Mouse (Mus musculus) retina, postnatal 7 days (tissue): Measurements from ENCODE around the gene Gpsm3.
"Not testable (repeated sequence)": the region's sequence is repeated elsewhere in the genome, so short reads cannot be mapped to it uniquely, and the experiment has no call there.

Experiments
- DNase-seq: peaks from one replicate; pipeline ENCODE4 v3.0.0-alpha.2; 2012; ENCODE audit warnings: low read depth, low spot score

Gpsm3 gene

DNA sequence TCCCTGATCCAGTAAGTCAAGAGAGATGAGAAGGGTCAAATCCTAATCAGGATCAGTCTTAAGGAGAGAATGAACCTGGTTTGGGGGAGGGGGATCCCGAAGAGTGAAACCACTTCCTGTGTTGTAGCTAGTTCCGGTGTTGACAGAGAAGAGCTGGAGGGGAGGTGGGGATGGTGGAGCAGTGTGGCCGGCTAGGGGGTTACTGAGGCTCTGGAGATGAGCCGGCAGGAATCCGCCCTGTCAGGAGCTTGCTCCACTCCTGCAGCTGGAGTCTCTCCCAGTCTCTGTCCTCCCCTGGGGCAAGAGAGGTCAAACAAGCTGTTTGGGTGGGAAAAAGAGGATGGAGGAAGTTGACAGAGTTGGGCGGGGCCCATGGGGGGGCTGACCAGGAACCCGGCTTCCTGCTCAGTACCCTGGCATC, at the start of gene Gpsm3:
Gene Gpsm3 (plus strand): TSS at position 126 of the 421 bp plus-strand sequence.
- no peak for DNase-seq

DNA sequence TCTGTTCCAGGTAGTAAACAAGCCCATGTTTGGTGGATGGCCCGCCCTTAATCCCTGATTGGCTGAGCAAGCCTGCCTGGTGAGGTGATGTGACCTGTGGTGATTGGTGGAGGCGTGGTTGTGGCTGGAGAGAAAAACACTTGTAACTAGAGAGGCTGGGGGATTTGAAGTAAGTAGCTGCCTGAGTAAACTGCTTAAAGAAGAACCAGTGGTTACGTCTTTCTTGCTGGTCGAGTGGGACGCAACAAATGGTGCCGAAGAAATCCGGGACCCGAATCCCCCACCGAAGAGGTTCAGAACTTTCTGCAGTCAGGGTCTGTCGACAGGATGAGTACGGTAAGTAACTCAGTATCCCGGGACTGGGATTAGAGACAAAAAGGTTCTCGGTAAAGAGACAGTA, 46.0 kb upstream of the Gpsm3 start:
- DNase-seq, result not testable (repeated sequence)

DNA sequence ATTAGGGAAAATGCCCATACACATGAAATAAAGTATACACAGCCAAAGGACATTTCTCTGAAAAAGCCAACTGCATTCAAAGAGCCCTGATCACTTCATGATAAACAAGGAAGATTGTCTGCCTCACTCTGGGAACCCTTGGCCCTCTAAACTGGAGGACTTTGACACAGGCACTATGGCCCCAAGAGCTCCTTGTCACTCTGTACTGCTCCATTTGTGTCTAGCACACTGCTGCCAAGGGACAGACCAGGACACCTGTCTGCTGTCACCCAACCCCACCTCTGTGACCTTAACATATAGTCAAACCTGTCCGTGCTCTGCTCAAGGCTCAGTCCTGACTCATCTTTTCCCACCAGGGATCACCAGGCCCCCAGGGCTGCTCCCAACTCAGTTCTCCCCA, 42.8 kb upstream of the Gpsm3 start:
- DNase-seq, result no peak

DNA sequence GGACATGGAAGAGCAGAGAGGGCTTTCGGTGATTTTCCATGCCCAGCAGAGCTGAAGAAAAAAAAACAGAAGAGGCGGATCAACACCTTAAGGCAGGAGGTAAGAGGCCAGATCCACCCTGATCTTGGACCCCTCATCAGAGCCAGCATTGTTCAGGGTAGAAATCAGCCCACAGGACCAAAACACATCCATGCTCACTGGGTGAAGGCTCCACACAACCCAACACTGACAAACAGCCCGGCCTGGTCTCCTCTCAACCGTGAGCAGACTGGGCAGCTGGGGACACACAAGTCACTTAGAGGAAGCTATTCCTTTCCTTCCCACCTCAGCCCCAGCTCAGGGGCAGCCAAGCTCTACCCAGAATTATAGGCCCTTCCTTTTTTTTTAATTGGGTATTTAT, 42.0 kb upstream of the Gpsm3 start:
- no peak for DNase-seq

DNA sequence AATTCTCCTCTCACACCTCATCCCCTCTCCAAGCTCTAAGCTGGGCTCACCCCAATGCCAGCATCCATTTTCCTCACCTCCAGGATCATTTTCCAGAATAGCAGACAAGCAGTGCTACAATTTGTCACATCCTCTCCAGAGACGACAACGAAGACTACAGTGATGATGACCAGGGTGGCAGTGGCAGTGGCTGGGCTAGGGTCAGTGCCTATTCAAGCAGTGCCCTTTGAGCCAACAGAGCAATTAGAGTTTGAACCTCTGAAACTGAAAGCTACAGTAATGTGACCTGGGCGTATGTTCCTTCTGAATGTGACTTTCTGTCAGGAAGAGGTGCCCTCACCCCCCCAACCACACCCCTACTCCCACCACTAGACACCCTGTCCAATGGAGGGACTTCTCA, 40.5 kb upstream of the Gpsm3 start:
- DNase-seq, result no peak

DNA sequence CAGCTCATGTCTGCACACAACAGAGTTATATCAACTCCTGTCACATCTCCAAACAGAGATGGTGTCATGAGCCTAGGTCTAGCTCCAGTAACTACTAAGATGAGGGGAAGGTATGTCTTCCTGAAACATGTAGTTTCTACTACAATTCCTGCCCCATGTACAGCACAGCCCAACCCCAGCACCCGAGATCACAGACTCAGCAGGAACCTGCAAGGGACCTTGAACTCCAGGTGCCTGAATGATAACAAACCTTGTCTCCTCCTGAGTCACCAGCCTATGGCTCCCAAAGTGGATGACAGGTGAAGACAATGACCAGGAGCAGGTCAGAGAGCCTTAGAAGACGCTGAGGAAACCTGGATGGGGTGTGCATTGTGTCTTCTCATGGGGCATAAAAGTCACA, 39.8 kb upstream of the Gpsm3 start:
- DNase-seq, result no peak

DNA sequence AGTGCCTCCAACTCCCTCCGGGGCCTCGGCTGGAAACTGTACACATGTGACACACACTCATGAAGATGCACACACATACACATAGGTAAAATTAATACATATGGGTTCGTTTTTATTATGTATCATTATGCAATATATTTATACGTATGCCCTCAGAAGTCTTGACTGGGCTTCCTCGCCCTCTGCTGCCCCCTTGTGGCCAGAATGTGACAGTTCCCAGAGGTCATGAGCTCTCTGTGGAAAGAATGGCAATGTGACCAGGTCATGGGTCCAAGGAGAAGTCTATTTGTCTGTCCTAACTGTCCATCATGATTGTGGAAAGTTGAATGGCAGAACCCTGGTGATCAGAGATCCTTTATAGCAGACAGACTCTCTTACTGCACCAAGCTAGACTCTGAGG, 34.1 kb upstream of the Gpsm3 start:
- DNase-seq, result peak; percentile 65

DNA sequence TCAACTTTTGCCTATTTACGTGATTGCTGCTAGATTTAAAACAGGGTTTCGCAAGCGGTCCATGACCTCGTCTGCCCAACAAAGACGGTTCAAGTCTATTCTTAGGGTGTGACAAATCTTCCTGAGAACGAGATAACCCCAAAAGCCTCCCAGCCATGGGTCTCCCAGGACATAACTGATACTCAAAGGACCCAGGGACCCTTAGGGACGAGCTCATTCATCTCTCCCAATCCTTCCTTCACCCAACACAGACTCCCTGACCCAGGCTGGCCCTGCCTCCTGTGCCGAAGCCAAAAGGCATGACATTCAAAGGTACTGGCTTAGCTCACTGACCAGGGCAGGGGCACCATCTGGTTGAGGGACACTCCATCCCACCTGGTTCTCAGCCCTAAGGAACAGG, 33.2 kb upstream of the Gpsm3 start:
- no peak for DNase-seq

DNA sequence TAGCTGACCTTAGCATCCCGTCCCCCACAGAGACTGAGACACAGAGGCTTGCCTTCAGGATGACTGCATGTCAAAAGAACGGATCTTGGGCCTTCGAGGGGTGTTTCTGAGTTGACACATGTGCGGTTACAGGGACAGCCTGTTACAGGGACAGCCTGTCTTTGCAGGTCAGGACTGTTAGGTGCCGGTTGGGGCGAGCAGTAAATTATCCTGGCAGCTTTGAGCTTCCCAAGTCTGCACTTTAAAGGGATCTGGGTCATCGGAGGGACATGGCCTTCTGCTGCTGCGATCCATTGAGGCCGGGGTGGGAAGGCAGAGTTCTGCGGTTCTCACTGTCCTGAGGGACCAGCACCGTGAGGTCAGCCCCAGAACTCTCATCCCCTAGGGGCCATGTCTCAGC, 32.2 kb upstream of the Gpsm3 start:
- DNase-seq, result no peak

DNA sequence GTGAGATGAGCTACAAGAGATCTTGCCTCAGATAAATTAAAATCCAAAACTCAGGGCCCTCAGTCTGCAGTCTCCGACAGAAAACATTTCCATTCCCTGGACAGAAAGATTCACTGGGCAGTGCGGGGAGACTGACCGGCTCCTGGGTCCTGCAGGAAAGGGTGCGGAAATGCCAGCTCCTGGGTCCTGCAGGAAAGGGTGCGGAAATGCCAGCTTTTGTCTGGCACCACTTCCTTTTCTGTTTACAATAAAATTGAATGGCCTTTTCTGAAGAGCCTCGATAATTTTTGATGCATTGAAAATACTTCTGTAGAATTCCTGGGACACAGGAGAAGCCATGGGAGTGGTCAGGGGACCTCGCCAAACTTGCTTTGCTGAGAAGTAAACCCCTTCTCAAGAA, 30.5 kb upstream of the Gpsm3 start:
- DNase-seq, result no peak

DNA sequence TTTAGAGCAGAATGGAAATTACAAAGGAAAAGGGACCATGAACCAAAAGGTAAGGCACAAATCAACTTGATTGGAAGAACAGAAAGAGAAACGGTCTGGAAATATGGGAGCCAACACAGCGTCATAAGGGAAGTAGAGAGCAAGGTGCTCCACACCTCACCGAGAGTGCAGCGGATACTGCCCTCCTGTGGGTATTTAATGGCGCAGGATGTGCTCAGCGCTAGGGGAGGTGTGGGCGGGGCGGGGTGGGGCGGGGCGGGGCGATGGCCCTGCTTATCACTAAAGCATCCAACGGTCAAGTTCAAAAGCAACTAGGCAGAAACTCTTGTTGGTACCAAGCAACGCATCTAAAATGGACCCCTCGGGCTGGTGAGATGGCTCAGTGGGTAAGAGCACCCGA, 29.7 kb upstream of the Gpsm3 start:
- no peak for DNase-seq

DNA sequence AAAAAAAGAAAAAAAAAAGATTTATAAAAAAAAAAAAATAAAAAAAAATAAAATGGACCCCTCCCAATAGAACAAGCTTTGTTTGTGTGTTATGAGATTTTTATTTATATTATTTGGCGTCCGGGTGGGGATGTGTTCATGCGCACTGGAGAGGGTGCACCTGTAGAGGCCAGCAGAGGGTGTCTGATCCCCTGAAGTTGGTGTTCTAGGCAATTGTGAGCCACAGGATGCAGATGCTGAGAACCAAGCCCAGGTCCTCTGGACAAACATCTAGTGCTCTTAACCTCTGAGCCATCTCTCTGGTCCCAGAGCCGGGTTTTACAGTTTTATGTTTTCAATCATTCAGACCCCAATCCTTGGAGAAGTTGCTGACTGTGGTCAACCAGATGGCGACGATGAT, 29.2 kb upstream of the Gpsm3 start:
- DNase-seq, result no peak

DNA sequence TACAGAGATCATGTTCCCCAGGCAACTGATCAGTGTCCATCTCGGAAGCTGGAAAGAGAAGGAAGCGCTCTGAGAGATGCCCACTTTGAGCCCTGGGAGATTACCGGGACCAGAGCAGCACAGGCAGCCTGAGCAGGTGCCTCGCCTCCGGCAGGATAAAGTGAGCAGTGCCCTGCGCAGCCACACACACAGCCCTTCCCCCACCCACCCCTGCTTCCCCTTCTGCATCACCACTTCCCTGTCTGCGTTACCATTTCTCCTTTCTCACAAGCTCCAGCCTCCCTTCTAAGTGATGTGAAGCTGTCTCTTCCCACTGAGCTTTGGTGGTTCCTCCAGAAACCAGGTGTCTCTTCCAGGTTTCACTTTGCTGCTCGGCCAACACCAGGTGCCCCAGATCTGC, 28.4 kb upstream of the Gpsm3 start:
- DNase-seq, result no peak

DNA sequence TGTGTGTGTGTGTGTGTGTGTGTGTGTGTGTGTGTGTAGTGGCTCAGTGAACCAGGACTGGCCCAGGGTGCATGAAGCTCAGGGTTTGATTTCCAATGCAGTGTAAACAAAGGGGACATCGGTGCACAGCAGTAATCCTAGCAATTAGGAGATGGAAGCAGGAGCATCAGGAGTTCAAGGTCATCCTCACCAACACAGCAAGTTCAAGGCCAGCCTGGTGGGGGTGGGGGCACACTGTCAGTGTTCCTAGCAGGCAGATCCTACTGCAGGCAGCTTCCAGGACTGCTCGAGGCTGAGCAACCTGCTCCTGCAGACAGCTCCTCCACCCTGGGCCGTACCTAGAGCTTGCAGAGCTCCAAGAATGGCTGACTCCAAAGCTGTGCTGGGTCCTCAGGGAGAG, 27.0 kb upstream of the Gpsm3 start:
- no peak for DNase-seq

DNA sequence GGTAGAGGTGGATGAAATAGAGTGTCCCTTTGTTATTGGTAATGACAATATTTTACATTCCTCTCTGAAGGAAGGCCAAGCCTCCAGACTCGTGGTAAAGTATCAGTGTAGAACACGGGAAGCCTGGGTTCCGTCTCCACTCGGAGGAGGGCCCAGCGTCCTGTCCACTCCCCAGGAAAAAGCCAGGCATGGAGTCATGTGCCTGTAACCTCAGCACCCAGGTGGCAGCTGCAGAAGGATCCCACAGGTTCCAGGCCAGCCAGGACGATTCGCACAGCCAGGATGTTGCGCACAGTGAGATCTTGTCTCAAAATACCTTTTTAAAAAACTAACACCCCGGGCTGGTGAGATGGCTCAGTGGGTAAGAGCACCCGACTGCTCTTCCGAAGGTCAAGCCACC, 26.3 kb upstream of the Gpsm3 start:
- DNase-seq, result no peak

DNA sequence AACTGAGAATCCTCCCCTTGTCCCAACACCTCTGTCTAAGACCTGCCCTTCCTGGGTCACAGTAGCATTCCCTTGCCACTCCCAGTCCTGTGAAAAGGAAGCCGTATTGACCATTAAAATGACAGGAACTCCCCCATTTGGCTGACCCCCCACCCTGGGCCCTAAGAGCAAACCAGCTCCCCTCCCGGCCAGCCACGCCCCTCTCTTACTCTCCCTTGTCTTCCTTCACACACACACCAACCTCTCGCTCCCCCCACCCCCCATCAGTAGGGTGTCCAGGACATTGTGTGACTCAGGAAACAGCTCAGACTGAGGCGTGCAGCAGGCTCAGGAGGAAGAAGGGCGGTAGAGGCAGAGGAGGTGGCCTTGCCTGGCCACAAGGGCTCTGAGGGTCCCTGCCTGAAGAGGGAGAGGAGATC, 25.6 kb upstream of the Gpsm3 start, which contains the start of gene Notch4:
Gene Notch4 (plus strand): TSS at position 266 of the 419 bp plus-strand sequence.
- no peak for DNase-seq

DNA sequence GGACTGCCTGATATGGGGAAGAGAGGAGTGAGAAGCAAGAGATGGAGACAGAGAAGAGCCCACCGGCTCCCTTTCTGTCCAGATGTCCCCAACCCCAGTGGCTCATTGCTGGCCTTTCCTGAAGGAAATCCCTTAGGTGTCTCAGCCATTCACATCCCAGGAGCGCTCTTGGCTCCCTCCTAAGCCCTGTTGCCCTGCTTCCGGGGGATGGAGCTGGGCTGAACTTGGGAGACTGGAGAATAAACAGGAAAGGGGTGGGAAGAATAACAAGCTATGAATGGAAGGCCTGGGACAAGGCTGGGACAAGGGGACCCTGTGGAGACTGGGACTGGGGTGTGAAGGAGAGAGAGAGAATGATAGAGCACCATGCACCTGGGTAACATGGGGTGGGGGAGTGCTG, 24.8 kb upstream of the Gpsm3 start:
- no peak for DNase-seq

DNA sequence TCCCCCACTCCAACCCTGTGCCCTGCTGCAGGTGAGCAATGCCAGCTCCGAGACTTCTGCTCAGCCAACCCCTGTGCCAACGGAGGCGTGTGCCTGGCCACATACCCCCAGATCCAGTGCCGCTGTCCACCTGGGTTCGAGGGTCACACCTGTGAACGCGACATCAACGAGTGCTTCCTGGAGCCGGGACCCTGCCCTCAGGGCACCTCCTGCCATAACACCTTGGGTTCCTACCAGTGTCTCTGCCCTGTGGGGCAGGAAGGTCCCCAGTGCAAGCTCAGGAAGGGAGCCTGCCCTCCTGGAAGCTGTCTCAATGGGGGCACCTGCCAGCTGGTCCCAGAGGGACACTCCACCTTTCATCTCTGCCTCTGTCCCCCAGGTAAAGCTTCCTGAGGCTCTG, 22.3 kb upstream of the Gpsm3 start:
- DNase-seq, result no peak

DNA sequence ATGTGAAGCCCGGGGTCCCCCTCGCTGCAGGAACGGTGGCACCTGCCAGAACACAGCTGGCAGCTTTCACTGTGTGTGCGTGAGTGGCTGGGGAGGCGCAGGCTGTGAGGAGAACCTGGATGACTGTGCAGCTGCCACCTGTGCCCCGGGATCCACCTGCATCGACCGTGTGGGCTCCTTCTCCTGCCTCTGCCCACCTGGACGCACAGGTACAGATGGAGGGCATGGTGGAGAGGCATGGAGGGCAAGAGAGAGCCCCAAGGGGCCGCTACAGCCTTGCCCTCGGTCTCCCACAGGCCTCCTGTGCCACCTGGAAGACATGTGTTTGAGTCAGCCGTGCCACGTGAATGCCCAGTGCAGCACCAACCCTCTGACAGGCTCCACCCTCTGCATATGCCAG, 21.2 kb upstream of the Gpsm3 start:
- DNase-seq, result no peak

DNA sequence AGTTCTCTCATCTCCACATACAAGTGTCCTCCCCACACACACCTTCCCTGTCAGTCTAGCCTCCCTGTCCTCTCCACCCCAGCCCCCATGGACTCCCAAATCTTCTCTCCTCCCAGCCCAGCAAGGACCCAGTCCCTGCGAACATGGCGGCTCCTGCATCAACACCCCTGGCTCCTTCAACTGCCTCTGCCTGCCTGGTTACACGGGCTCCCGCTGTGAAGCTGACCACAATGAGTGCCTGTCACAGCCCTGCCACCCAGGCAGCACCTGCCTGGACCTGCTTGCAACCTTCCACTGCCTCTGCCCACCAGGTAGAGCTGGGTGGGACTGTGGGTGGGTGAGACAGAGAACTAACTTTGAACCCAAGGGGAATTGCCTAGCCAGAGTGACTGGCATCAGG, 19.7 kb upstream of the Gpsm3 start:
- no peak for DNase-seq

DNA sequence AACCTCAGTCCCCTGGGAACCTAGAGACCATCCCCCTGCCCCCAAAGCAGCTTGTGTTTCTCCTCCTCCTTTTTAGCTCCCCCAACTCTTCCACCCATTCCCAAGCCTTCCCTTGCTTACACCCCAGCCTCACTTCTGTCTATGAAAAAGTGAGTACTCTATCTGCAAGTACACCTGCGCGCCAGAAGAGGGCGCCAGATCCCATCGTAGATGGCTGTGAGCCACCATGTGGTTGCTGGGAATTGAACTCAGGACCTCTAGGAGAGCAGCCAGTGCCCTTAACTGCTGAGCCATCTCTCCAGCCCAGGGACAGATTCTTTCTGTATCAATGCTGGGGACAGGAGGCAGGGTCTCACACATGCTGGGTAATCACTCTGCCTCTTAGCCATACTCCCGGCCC, 17.7 kb upstream of the Gpsm3 start:
- no peak for DNase-seq

DNA sequence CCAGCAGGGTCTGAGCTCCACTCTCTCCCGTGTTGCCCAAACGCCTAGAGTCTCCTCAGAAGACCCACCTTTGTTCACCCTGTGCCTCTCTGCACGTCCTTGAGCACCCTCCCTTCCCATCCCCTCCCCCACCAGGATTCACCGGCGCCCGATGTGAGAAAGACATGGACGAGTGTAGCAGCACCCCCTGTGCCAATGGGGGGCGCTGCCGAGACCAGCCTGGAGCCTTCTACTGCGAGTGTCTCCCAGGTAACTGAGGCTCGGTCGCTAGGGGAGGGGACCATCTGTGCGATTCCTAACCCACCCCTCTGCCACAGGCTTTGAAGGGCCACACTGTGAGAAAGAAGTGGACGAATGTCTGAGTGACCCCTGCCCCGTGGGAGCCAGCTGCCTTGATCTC, 17.2 kb upstream of the Gpsm3 start:
- DNase-seq, result no peak

DNA sequence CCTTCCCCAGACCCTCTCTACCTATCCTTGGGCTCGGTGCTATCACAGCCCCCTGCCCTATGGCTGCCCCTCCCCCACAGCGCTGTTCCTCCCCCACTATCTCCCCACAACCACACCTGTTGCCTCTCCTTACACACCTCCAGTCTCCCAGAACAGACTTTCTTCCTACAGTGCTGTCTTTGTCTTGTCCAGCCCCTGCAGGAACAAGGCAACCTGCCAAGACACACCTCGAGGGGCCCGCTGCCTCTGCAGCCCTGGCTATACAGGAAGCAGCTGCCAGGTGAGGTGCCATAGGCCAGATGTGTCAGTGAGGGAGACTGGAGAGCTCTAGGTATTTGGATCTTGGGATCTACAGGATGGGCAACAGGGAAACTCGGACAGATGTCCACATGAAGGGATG, 13.0 kb upstream of the Gpsm3 start:
- no peak for DNase-seq

DNA sequence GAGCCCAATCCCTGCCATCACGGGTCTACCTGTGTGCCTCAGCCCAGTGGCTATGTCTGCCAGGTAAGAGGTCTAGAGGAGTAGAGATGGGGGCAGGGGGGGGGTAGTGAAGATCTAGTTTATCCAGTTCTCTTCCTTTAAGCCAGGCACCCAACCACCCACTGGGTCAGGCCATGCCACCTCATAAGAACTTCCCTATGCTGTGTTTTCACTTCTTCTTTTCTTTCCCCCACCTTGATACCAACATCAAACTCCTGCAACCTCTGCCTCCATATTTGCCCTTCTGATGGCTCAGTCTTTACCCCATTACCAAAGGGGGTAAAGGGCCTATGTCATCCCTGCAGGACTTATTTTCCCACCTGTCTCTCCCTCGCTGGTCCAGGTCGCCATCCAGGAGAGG, 11.5 kb upstream of the Gpsm3 start:
- DNase-seq, result no peak

DNA sequence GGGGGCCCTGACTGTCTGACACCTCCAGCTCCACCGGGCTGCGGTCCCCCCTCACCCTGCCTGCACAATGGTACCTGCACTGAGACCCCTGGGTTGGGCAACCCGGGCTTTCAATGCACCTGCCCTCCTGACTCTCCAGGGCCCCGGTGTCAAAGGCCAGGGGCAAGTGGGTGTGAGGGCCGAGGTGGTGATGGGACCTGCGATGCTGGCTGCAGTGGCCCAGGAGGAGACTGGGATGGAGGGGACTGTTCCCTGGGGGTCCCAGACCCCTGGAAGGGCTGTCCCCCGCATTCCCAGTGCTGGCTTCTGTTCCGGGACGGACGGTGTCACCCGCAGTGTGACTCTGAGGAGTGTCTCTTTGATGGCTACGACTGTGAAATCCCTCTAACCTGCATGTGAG, 7.1 kb upstream of the Gpsm3 start:
- DNase-seq, result no peak
